Mouse (Mus musculus): ENCODE results near the gene Dgke.

GRCm38 (mm10) chr11:89064312-89064711 is 2.3 kb downstream of the Dgke start:
- TF ChIP-seq CTCF (conservative IDR thresholded peaks at IDR 0.05; ENCODE audit: low read length): no peak
- no peak for TF ChIP-seq NANOG (IDR thresholded peaks at IDR 0.05; ENCODE audit: borderline replicate concordance, low read length)
- no peak for TF ChIP-seq POU5F1 (IDR thresholded peaks at IDR 0.05; ENCODE audit: borderline replicate concordance, low read length)
